Mouse (Mus musculus): Measurements from ENCODE around the gene Sec63.

DNA sequence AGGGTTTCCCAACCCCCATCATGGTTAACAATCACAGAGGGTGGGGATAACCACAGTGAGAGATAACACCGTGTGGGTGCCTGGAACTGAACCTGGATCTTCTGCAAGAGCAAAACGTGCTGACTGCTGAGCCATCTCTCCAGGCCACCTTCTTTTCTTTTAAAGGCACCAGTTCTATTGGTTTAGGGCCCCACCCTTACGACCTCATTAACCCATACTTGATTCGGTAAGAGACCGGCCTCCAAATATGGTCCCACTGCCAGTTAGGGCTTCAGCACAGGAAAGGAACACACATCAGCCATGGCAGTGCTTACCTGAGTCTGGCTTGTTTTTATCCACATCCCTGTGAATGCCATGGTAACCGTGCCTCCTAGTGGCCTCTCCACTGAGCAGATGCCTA is 108.2 kb downstream of the Sec63 start:
- TF ChIP-seq CTCF (IDR thresholded peaks at IDR 0.05; ENCODE audit: low read depth, low read length) (no peak), POLR2A (IDR thresholded peaks at IDR 0.05; ENCODE audit: insufficient read depth, low read length) (no peak)

All from ES-Bruce4 (cell line).